Mouse (Mus musculus) stomach, embryonic 16.5 days (tissue): ENCODE results near the gene Bicd2. TPM values are rescaled to one million over a fixed set of nuclear protein-coding genes. Genes with fewer than 3 reads are reported as not detected.

Source experiments
- ATAC-seq: fragments of 200-750 bp; cut with Nextera tagmentation; 2 replicates; pipeline ENCODE4 v1.8.0; 2017; ENCODE audit warnings: moderate number of reproducible peaks, moderate TSS enrichment; ENCODE audit not compliant: insufficient read depth, low FRiP score
- H3K27ac ChIP-seq: fragments of 300-500 bp; sonication (generic); 2 replicates; pipeline ENCODE4 v1.5.1; 2014; ENCODE audit warnings: low read length
- H3K27me3 ChIP-seq: fragments of 300-500 bp; sonication (generic); 2 replicates; pipeline ENCODE4 v1.6.1; 2014; ENCODE audit warnings: low read length, control low read depth, mixed read lengths; ENCODE audit not compliant: control insufficient read depth, insufficient read depth
- H3K36me3 ChIP-seq: fragments of 300-500 bp; sonication (generic); 2 replicates; pipeline ENCODE4 v1.6.1; 2014; ENCODE audit warnings: low read length; ENCODE audit not compliant: control insufficient read depth, insufficient read depth
- H3K4me1 ChIP-seq: fragments of 300-500 bp; sonication (generic); 2 replicates; pipeline ENCODE4 v1.6.1; 2014; ENCODE audit warnings: low read length, control low read depth, mixed read lengths; ENCODE audit not compliant: control insufficient read depth, insufficient read depth
- H3K4me2 ChIP-seq: fragments of 300-500 bp; sonication (generic); 2 replicates; pipeline ENCODE4 v1.6.1; 2014; ENCODE audit warnings: low read depth, low read length, mixed read lengths
- H3K4me3 ChIP-seq: fragments of 300-500 bp; sonication (generic); replicated peaks from 2 replicates; pipeline ENCODE4 v1.5.1; 2014; ENCODE audit warnings: mild to moderate bottlenecking, low read length
- H3K9ac ChIP-seq: fragments of 300-500 bp; sonication (generic); 2 replicates; pipeline ENCODE4 v1.6.1; 2014; ENCODE audit warnings: low read length
- H3K9me3 ChIP-seq: fragments of 300-500 bp; sonication (generic); replicated peaks from 2 replicates; pipeline ENCODE4 v1.6.1; 2016; ENCODE audit warnings: low read length, control low read depth; ENCODE audit not compliant: control insufficient read depth
- WGBS: fragments of 180-500 bp; shearing (Covaris S2); extraction: QIAGEN DNeasy Blood & Tissue Kit; methylation state at CpG from one replicate; pipeline ENCODE4 v1.1.7; 2014; 5-methylcytosine and 5-hydroxymethylcytosine counted together
- polyA plus RNA-seq: library from polyadenylated mRNA; unstranded; fragments of >200 nt; fragmentation: Nextera tagmentation; extraction: Ambion mirVana; gene quantifications from 2 replicates; pipeline ENCODE4 v1.2.1, GENCODE M21; 2015

Bicd2 gene
- polyA plus RNA-seq, 1 experiment from 2014 or later, result 26.5 TPM

DNA sequence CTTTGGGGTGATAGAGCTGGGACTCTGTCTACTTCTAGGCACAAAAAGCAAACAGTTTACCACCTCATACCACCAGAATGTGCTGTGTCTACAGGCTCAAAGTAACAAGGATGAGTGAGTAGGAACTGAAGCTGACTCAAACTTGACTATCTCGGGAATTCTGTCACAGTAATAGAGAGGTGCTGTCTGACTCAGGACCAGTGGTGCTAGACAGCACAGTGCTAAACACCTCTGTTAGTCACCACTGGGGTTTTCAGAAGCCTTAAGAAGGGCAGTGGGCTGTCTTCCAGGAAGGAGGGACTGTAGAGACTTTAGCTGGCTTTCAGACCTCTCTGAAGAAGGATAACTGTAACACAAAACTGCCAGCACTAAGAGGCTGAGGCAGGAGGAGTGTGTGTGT is 55.4 kb downstream of the Bicd2 start:
- ATAC-seq, result no peak
- WGBS, result 77% methylated on average over 1 of the region's 1 CpGs
- H3K4me2 ChIP-seq, result no peak overlapping the region

GRCm38 (mm10) chr13:49398191-49398590 is 56.8 kb downstream of the Bicd2 start:
- no peak for ATAC-seq
- 74% methylated on average over 8 of the region's 8 CpGs for WGBS
- peaks cover 5% of the 10 kb centered on the region; the same call in 1 of the 2 replicates for H3K4me1 ChIP-seq
- no peak overlapping the region for H3K9ac ChIP-seq
- no peak overlapping the region for H3K4me3 ChIP-seq
- H3K27me3 ChIP-seq, result no peaks in the 10 kb centered on the region
- H3K27ac ChIP-seq, result no peak overlapping the region
- H3K36me3 ChIP-seq, result no peaks in the 10 kb centered on the region
- no peak overlapping the region for H3K4me2 ChIP-seq
- no peaks in the 10 kb centered on the region for H3K9me3 ChIP-seq

More for the DNA sequence above, 55.4 kb downstream of the Bicd2 start:
- H3K9ac ChIP-seq, result no peak overlapping the region
- no peak overlapping the region for H3K27ac ChIP-seq
- H3K4me3 ChIP-seq, result no peak overlapping the region
- no peaks in the 10 kb centered on the region for H3K36me3 ChIP-seq
- no peaks in the 10 kb centered on the region for H3K9me3 ChIP-seq
- no peaks in the 10 kb centered on the region; the same call in 1 of the 2 replicates for H3K4me1 ChIP-seq
- no peaks in the 10 kb centered on the region for H3K27me3 ChIP-seq

GRCm38 (mm10) chr13:49400139-49400538 is 58.8 kb downstream of the Bicd2 start:
- no peak overlapping the region for H3K27ac ChIP-seq
- H3K9ac ChIP-seq, result no peak overlapping the region
- peak; percentile 68 for ATAC-seq
- H3K27me3 ChIP-seq, result no peaks in the 10 kb centered on the region
- no peaks in the 10 kb centered on the region for H3K36me3 ChIP-seq
- no peak overlapping the region for H3K4me2 ChIP-seq
- H3K9me3 ChIP-seq, result no peaks in the 10 kb centered on the region
- peaks cover 5% of the 10 kb centered on the region; the same call in 1 of the 2 replicates for H3K4me1 ChIP-seq
- H3K4me3 ChIP-seq, result no peak overlapping the region
- 40% methylated on average over 6 of the region's 6 CpGs for WGBS

GRCm38 (mm10) chr13:49402628-49403027 is 61.2 kb downstream of the Bicd2 start:
- 53% methylated on average over 2 of the region's 2 CpGs for WGBS
- Histone ChIP-seq H3K9me3 (no peaks in the 10 kb centered on the region), H3K4me2 (0 out of 2 replicates have a peak overlapping the region, but pooled peaks have one; percentile 11), H3K4me1 (0 out of 2 replicates have a peak, but pooled peaks cover 5% of the 10 kb centered on the region), H3K36me3 (no peaks in the 10 kb centered on the region), H3K27ac (peak overlapping the region; percentile 68), H3K9ac (no peak overlapping the region), H3K4me3 (no peak overlapping the region), H3K27me3 (no peaks in the 10 kb centered on the region)
- peak; percentile 86 for ATAC-seq

DNA sequence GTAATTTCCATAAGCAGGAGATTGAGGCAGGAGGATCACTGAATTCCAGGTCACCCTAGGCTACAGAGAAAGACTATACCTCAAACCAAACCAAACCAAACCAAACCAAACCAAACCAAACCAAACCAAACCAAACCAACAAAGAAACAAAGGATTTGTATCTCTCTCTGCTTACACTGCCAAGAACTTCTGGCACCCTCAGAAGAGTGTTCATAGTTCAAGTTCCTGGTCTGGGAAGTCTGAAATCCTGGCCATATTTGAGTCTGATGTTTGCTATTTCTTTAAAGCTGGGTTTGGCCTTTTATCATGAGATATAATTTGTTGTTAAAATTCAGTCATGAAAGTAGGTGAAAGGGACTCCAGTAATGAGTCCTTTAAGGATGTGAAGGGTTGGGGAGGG is 66.4 kb downstream of the Bicd2 start:
- no peak overlapping the region for H3K27ac ChIP-seq
- H3K36me3 ChIP-seq, result no peaks in the 10 kb centered on the region
- no peak overlapping the region for H3K9ac ChIP-seq
- no peaks in the 10 kb centered on the region for H3K4me1 ChIP-seq
- H3K4me3 ChIP-seq, result no peak overlapping the region
- H3K4me2 ChIP-seq, result no peak overlapping the region
- no peak for ATAC-seq
- H3K9me3 ChIP-seq, result no peaks in the 10 kb centered on the region
- H3K27me3 ChIP-seq, result no peaks in the 10 kb centered on the region

GRCm38 (mm10) chr13:49420754-49421605 is 79.6 kb downstream of the Bicd2 start, which contains the start of gene Ippk:
TSS of gene Ippk (plus strand) at chr13:49421249.
- WGBS, result under 1% methylated on average over 69 of the region's 69 CpGs

DNA sequence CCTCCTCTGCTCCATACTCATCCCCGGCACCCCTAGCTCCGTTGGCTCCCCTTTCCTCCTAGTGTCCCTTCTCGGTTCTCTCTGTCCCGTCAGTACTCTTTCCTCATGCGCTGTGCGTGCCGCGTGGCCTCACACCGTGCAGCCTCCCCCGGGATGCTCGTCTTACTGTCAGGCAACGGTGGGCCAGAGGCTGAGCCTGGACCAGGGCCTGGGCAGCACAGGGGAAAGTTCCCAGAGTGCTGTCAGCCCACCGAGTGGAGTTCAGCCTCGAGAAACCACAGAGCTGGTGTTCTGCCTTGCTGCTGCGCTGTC is 80.2 kb downstream of the Bicd2 start:
- Histone ChIP-seq H3K27ac (peak overlapping the region; percentile 70), H3K9me3 (no peaks in the 10 kb centered on the region), H3K4me2 (peak overlapping the region; percentile 95), H3K4me1 (peaks cover 11% of the 10 kb centered on the region), H3K9ac (peak overlapping the region; percentile 90), H3K4me3 (peak overlapping the region; percentile 93), H3K36me3 (no peaks in the 10 kb centered on the region), H3K27me3 (no peaks in the 10 kb centered on the region)
- ATAC-seq, result peak; percentile 29
- WGBS, result 2% methylated on average over 15 of the region's 15 CpGs

More at GRCm38 (mm10) chr13:49420754-49421605, 79.6 kb downstream of the Bicd2 start, which contains the start of gene Ippk:
- H3K4me2 ChIP-seq, result peak within 1 kb of the TSS; percentile 95
- H3K27me3 ChIP-seq, result no peaks in the 10 kb centered on the region
- peak within 1 kb of the TSS; percentile 93 for H3K4me3 ChIP-seq
- H3K4me1 ChIP-seq, result peaks cover 11% of the 10 kb centered on the region
- H3K36me3 ChIP-seq, result no peaks in the 10 kb centered on the region
- H3K9me3 ChIP-seq, result no peaks in the 10 kb centered on the region
- H3K27ac ChIP-seq, result peak within 1 kb of the TSS; percentile 70
- ATAC-seq, result peak; percentile 99
- peak within 1 kb of the TSS; percentile 90 for H3K9ac ChIP-seq

DNA sequence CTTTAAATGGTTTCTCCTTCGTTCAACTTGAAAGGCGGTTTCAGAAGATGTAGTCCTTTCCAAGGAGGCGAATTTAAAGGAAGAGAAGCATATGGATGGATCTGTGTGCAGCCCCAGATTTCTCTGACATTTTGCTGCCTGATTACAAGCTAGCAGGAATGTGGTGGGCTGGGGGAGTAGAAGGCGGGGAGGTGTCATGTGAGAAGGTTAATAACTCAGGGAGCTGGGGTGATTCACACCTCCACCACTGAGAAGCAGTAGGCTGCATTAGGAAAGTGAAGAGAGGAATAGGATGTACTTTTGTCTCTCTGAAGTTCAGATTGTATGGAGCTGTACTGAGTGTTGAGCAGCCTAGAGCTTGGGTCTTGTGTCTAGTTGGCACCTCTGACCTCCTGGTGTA is 80.6 kb downstream of the Bicd2 start:
- peak overlapping the region; percentile 70; the same call in 1 of the 2 replicates for H3K27ac ChIP-seq
- 16% methylated on average over 4 of the region's 4 CpGs for WGBS
- H3K9ac ChIP-seq, result peak overlapping the region; percentile 90
- no peaks in the 10 kb centered on the region for H3K36me3 ChIP-seq
- H3K4me3 ChIP-seq, result peak overlapping the region; percentile 93
- peak overlapping the region; percentile 95 for H3K4me2 ChIP-seq
- H3K27me3 ChIP-seq, result no peaks in the 10 kb centered on the region
- H3K4me1 ChIP-seq, result peaks cover 11% of the 10 kb centered on the region
- ATAC-seq, result no peak
- H3K9me3 ChIP-seq, result no peaks in the 10 kb centered on the region

- 83% methylated on average over 3 of the region's 3 CpGs for WGBS
- Histone ChIP-seq H3K4me3 (no peak overlapping the region), H3K27me3 (no peaks in the 10 kb centered on the region), H3K9ac (no peak overlapping the region), H3K4me1 (peaks cover 21% of the 10 kb centered on the region), H3K36me3 (no peaks in the 10 kb centered on the region), H3K4me2 (no peak overlapping the region), H3K27ac (no peak overlapping the region), H3K9me3 (no peaks in the 10 kb centered on the region)
- ATAC-seq, result no peak
Observed at GRCm38 (mm10) chr13:49426736-49427135, 85.4 kb downstream of the Bicd2 start.
